Mouse (Mus musculus): ENCODE data around the gene Marveld2.

Marveld2 gene

GRCm38 (mm10) chr13:100600317-100600716 lies 16.5 kb downstream of the Marveld2 start:
- DNase-seq (ENCODE audit: low read depth) = no peak

- no peak for DNase-seq (ENCODE audit: low read depth)
These were observed 19.5 kb downstream of the Marveld2 start for GRCm38 (mm10) chr13:100597284-100597683.

- DNase-seq (ENCODE audit: low read depth) = no peak
These were observed 21.3 kb downstream of the Marveld2 start for GRCm38 (mm10) chr13:100595552-100595885.

GRCm38 (mm10) chr13:100594838-100595551 lies 21.8 kb downstream of the Marveld2 start:
- DNase-seq (ENCODE audit: low read depth) = no peak

GRCm38 (mm10) chr13:100594041-100594792 lies 22.6 kb downstream of the Marveld2 start:
- no peak for DNase-seq (ENCODE audit: low read depth)

- no peak for DNase-seq (ENCODE audit: low read depth)
These were observed 28.1 kb downstream of the Marveld2 start for GRCm38 (mm10) chr13:100588646-100589045.

GRCm38 (mm10) chr13:100582144-100582543 lies 34.6 kb downstream of the Marveld2 start:
- DNase-seq (ENCODE audit: low read depth) = peak; percentile 35

- DNase-seq (ENCODE audit: low read depth) = peak; percentile 45
These were observed 35.1 kb downstream of the Marveld2 start for GRCm38 (mm10) chr13:100581701-100582100.

- DNase-seq (ENCODE audit: low read depth) = no peak
These were observed 36.8 kb downstream of the Marveld2 start for GRCm38 (mm10) chr13:100579951-100580350.

- no peak for DNase-seq (ENCODE audit: low read depth)
These were observed 37.6 kb downstream of the Marveld2 start for GRCm38 (mm10) chr13:100579220-100579619.

- no peak for DNase-seq (ENCODE audit: low read depth)
These were observed 40.8 kb downstream of the Marveld2 start for GRCm38 (mm10) chr13:100575950-100576349.

- DNase-seq (ENCODE audit: low read depth) = no peak
These were observed 46.1 kb downstream of the Marveld2 start for GRCm38 (mm10) chr13:100570713-100571112.

GRCm38 (mm10) chr13:100568359-100568758 lies 48.4 kb downstream of the Marveld2 start:
- no peak for DNase-seq (ENCODE audit: low read depth)

GRCm38 (mm10) chr13:100559449-100559848 lies 57.3 kb downstream of the Marveld2 start:
- no peak for DNase-seq (ENCODE audit: low read depth)

GRCm38 (mm10) chr13:100557011-100557410 lies 59.8 kb downstream of the Marveld2 start:
- no peak for DNase-seq (ENCODE audit: low read depth)

GRCm38 (mm10) chr13:100553042-100553437 lies 63.7 kb downstream of the Marveld2 start:
- DNase-seq (ENCODE audit: low read depth) = no peak

GRCm38 (mm10) chr13:100552369-100553041 lies 64.3 kb downstream of the Marveld2 start, which contains the start of gene Ocln:
Gene Ocln, minus strand, starts transcription at chr13:100552718.
- no peak for DNase-seq (ENCODE audit: low read depth)

GRCm38 (mm10) chr13:100552009-100552368 lies 64.8 kb downstream of the Marveld2 start:
- DNase-seq (ENCODE audit: low read depth) = no peak

GRCm38 (mm10) chr13:100551371-100552008 lies 65.3 kb downstream of the Marveld2 start:
- no peak for DNase-seq (ENCODE audit: low read depth)

GRCm38 (mm10) chr13:100547269-100547668 lies 69.5 kb downstream of the Marveld2 start:
- no peak for DNase-seq (ENCODE audit: low read depth)
